Mouse (Mus musculus): ENCODE measurements around the gene Alms1. TPM values are rescaled to one million over a fixed set of nuclear protein-coding genes. Genes with fewer than 3 reads are reported as not detected.

Alms1 gene
- polyA plus RNA-seq (2015; fragmentation: Nextera tagmentation; extraction: Ambion mirVana): 6.2 and 6.6 TPM in 2 replicates

DNA sequence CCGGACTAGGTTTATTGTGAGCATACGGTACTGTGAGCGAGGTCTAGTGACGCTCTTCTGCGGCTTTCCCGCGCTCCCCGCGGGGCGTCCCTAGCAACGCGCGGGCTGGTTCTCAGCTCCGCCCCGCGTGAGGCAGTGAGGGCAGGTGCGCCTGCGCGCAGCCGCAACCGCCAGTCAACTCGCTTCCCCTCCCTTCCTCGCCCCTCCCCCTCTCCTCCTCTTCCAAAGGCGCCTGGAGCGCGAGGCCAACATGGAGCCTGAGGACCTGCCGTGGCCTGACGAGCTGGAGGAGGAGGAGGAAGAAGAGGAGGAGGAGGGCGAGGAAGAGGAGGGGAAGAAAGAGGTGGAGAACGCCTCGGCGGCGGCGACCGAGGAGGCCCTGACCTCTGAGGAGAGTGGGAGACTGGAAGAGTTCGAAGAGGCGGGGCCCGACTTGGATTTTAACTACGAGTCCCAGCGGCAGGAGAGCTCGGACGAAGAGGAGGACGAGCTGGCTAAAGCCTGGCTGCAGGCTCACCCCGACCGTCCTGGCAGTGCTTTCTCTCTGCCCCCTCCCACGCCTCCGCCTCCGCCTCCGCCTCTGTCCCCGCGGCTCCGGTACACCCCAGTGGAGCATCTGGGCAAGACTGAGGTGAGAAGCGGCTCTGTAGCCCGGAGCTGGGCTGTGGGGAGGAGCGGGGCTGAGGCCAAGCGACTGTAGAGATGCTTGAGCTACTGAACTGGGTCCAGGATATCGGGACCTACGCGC lies at the start of gene Alms1:
Alms1 (plus strand) TSS at position 136 of the 748 bp plus-strand sequence.
- Histone ChIP-seq H3K4me1 (peaks cover 21% of the 10 kb centered on the region), H3K9ac (peak within 1 kb of the TSS; percentile 90), H3K9me3 (no peaks in the 10 kb centered on the region), H3K4me2 (replicated peaks) (peak within 1 kb of the TSS; percentile 79), H3K27me3 (no peaks in the 10 kb centered on the region), H3K27ac (peak within 1 kb of the TSS; percentile 86), H3K4me3 (peak within 1 kb of the TSS; percentile 93), H3K36me3 (no peaks in the 10 kb centered on the region)
- peak; percentile 96 for ATAC-seq (ENCODE audit: low FRiP score, low read depth)
- under 1% methylated on average over 53 of the region's 59 CpGs for WGBS

GRCm38 (mm10) chr6:85543351-85544175 lies 43.8 kb upstream of the Alms1 start:
- no peaks in the 10 kb centered on the region for H3K27me3 ChIP-seq
- ATAC-seq (ENCODE audit: low FRiP score, low read depth): no peak
- no peak overlapping the region for H3K4me3 ChIP-seq
- H3K27ac ChIP-seq: no peak overlapping the region
- H3K4me2 ChIP-seq (replicated peaks): no peak overlapping the region
- H3K9ac ChIP-seq: no peak overlapping the region
- H3K36me3 ChIP-seq: no peaks in the 10 kb centered on the region
- 72% methylated on average over 10 of the region's 10 CpGs for WGBS
- no peaks in the 10 kb centered on the region for H3K9me3 ChIP-seq
- no peaks in the 10 kb centered on the region for H3K4me1 ChIP-seq

DNA sequence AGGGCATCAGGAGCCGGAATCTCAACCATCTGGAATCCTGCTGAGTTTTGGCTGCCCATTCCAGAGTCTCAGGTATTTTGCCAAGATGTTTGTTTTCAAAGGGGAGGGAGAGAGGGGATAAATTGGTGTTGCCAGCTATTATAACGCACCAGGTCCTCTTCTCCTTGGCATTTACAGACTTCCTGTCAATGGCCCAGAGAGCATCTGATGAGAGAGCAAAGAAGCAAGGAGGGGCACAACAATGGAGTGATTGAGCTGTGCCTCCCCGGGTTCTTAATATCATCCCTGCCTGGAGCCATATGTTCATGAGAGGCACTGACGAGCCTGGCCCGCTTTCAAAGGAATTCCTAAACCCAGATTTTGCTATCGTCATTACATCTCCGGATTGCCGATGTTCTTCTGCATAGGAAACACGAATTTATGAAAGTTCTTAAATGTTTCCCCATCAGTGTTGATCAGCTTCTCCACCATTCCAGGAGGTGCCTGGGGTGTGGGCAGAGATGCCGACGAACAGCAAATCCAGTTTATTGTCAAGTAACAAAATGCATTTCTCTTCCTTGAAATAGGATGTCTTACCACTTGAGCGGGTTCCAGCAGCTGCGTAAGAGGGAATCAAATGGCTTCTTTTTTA lies 43.0 kb upstream of the Alms1 start:
- no peaks in the 10 kb centered on the region for H3K27me3 ChIP-seq
- no peaks in the 10 kb centered on the region for H3K4me1 ChIP-seq
- no peak overlapping the region for H3K4me3 ChIP-seq
- H3K27ac ChIP-seq: no peak overlapping the region
- no peak for ATAC-seq (ENCODE audit: low FRiP score, low read depth)
- no peak overlapping the region for H3K4me2 ChIP-seq (replicated peaks)
- WGBS: 65% methylated on average over 13 of the region's 13 CpGs
- H3K36me3 ChIP-seq: no peaks in the 10 kb centered on the region
- no peak overlapping the region for H3K9ac ChIP-seq
- H3K9me3 ChIP-seq: no peaks in the 10 kb centered on the region

- 78% methylated on average over 5 of the region's 5 CpGs for WGBS
- Histone ChIP-seq H3K27ac (no peak overlapping the region), H3K9ac (no peak overlapping the region), H3K36me3 (no peaks in the 10 kb centered on the region), H3K27me3 (no peaks in the 10 kb centered on the region), H3K4me3 (no peak overlapping the region), H3K9me3 (no peaks in the 10 kb centered on the region), H3K4me2 (replicated peaks) (no peak overlapping the region), H3K4me1 (no peaks in the 10 kb centered on the region)
- ATAC-seq (ENCODE audit: low FRiP score, low read depth): no peak
Measured at GRCm38 (mm10) chr6:85547642-85548041, 39.7 kb upstream of the Alms1 start.

DNA sequence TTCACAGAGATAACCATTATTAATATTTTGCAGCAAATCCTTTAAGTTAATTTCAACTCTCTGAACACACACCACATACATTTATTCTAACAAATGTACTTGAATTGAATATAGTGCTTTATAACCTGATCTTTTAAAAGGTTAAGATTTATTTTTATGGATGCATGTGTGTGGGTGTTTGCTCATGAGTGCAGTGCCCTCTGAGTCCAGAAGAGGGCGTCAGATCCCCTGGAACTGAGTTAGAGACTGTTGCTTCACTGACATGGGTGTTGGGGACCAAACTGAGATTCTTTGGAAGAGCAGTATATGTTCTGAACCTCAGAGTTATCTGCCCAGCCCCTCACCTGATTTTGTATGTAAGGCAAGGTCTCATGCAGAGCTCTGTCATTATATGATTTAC lies 25.0 kb upstream of the Alms1 start:
- 30% methylated on average over 1 of the region's 1 CpGs for WGBS
- Histone ChIP-seq H3K4me2 (replicated peaks) (no peak overlapping the region), H3K27ac (no peak overlapping the region), H3K4me3 (no peak overlapping the region), H3K9ac (no peak overlapping the region), H3K9me3 (no peaks in the 10 kb centered on the region), H3K36me3 (no peaks in the 10 kb centered on the region), H3K4me1 (no peaks in the 10 kb centered on the region), H3K27me3 (no peaks in the 10 kb centered on the region)
- ATAC-seq (ENCODE audit: low FRiP score, low read depth): no peak

GRCm38 (mm10) chr6:85572816-85573215 lies 14.5 kb upstream of the Alms1 start:
- Histone ChIP-seq H3K9me3 (no peaks in the 10 kb centered on the region), H3K9ac (no peak overlapping the region), H3K4me3 (no peak overlapping the region), H3K27ac (no peak overlapping the region), H3K4me1 (no peaks in the 10 kb centered on the region), H3K4me2 (replicated peaks) (no peak overlapping the region), H3K27me3 (no peaks in the 10 kb centered on the region), H3K36me3 (no peaks in the 10 kb centered on the region)
- ATAC-seq (ENCODE audit: low FRiP score, low read depth): no peak
- WGBS: 86% methylated on average over 5 of the region's 5 CpGs

- Histone ChIP-seq H3K27me3 (no peaks in the 10 kb centered on the region), H3K36me3 (no peaks in the 10 kb centered on the region), H3K4me2 (replicated peaks) (no peak overlapping the region), H3K4me1 (no peaks in the 10 kb centered on the region), H3K4me3 (no peak overlapping the region), H3K9ac (no peak overlapping the region), H3K9me3 (no peaks in the 10 kb centered on the region), H3K27ac (no peak overlapping the region)
- 89% methylated on average over 5 of the region's 5 CpGs for WGBS
- no peak for ATAC-seq (ENCODE audit: low FRiP score, low read depth)
Measured at GRCm38 (mm10) chr6:85581688-85582087, 5.6 kb upstream of the Alms1 start.

DNA sequence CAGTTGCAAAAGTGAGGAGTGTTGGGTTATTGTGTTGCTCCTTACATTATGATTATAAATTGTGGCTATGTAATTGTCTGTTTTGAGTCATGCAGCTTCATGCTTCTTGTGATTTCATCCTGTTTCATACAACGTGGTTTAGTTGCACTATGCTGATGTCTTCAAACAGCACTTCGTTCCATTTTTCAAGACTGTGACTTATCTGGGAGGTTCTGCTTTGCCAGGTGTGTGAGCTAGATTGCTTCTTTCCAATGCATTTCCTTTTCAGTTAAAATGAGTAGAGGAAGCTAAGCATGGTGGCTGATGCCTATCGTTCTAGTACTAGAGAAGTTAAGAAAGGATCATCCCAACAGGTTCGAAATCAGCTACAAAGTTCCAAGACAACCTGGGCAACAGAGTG lies 2.7 kb upstream of the Alms1 start:
- Histone ChIP-seq H3K27ac (no peak overlapping the region), H3K36me3 (no peaks in the 10 kb centered on the region), H3K4me1 (peaks cover 14% of the 10 kb centered on the region), H3K4me3 (no peak overlapping the region), H3K9me3 (no peaks in the 10 kb centered on the region), H3K4me2 (replicated peaks) (no peak overlapping the region), H3K27me3 (no peaks in the 10 kb centered on the region), H3K9ac (no peak overlapping the region)
- no peak for ATAC-seq (ENCODE audit: low FRiP score, low read depth)
- 85% methylated on average over 4 of the region's 4 CpGs for WGBS

GRCm38 (mm10) chr6:85586805-85587367 lies 445 bp upstream of the Alms1 start:
- Histone ChIP-seq H3K27me3 (no peaks in the 10 kb centered on the region), H3K9ac (no peak overlapping the region), H3K36me3 (no peaks in the 10 kb centered on the region), H3K4me2 (replicated peaks) (peak overlapping the region; percentile 79), H3K4me1 (peaks cover 21% of the 10 kb centered on the region), H3K9me3 (no peaks in the 10 kb centered on the region), H3K27ac (no peak overlapping the region), H3K4me3 (peak overlapping the region; percentile 93)
- no peak for ATAC-seq (ENCODE audit: low FRiP score, low read depth)
- WGBS: 32% methylated on average over 9 of the region's 9 CpGs

GRCm38 (mm10) chr6:85588164-85588563 lies 833 bp downstream of the Alms1 start:
- Histone ChIP-seq H3K27ac (peak overlapping the region; percentile 86; the same call in 1 of the 2 replicates), H3K36me3 (no peaks in the 10 kb centered on the region), H3K4me1 (peaks cover 21% of the 10 kb centered on the region), H3K9me3 (no peaks in the 10 kb centered on the region), H3K4me3 (peak overlapping the region; percentile 93), H3K27me3 (no peaks in the 10 kb centered on the region), H3K9ac (peak overlapping the region; percentile 90), H3K4me2 (replicated peaks) (peak overlapping the region; percentile 79)
- ATAC-seq (ENCODE audit: low FRiP score, low read depth): no peak
- WGBS: 0% methylated on average over 10 of the region's 10 CpGs

DNA sequence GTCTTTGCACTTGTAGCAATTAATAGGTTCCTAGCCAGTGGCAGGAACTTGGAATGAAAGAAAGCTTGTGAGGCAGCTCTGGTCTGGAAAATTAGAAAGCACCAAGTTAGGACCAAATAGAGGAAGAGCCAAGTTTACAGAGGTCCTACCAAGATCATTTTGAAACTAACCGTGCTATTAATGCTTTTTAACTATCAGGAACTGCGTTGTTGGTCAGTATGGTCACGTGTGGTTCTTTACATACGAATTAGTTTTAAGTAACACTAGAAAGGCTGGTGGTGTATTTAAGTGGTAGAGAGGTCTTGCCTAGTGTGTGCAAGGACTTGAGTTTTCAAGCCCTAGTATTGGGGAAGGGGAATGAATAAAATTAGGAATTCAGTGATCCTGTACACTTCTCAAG lies 1.2 kb downstream of the Alms1 start:
- Histone ChIP-seq H3K4me2 (replicated peaks) (peak overlapping the region; percentile 79), H3K27ac (no peak overlapping the region), H3K4me3 (peak overlapping the region; percentile 93), H3K27me3 (no peaks in the 10 kb centered on the region), H3K36me3 (no peaks in the 10 kb centered on the region), H3K9ac (peak overlapping the region; percentile 90), H3K9me3 (no peaks in the 10 kb centered on the region), H3K4me1 (peaks cover 21% of the 10 kb centered on the region)
- WGBS: 5% methylated on average over 4 of the region's 4 CpGs
- no peak for ATAC-seq (ENCODE audit: low FRiP score, low read depth)

DNA sequence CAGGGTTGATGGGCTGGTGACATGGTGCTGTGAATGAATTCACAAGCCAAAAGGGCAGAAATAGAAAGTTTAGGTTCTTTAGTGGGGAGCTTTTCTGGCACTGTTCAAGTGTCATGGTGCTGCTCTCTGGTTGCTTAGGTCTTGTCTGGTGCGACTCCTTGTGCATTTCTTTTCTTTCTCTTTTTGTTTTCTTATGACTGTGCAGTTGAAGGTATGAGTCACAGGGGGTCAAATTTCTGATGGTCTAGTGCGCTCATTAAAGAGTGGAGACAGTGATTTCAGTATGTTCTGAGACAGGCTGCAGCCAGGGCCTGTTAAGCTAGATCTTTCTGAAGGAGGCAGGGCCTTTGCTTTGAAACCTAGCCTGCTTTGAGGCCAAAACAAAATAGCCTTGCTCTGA lies 2.8 kb downstream of the Alms1 start:
- H3K9ac ChIP-seq: no peak overlapping the region
- 58% methylated on average over 2 of the region's 2 CpGs for WGBS
- no peaks in the 10 kb centered on the region for H3K27me3 ChIP-seq

More for the DNA sequence above, 2.8 kb downstream of the Alms1 start:
- Histone ChIP-seq H3K4me2 (replicated peaks) (peak overlapping the region; percentile 79), H3K27ac (no peak overlapping the region), H3K4me1 (peaks cover 21% of the 10 kb centered on the region), H3K9me3 (no peaks in the 10 kb centered on the region), H3K4me3 (no peak overlapping the region), H3K36me3 (no peaks in the 10 kb centered on the region; the same call in 1 of the 2 replicates)
- no peak for ATAC-seq (ENCODE audit: low FRiP score, low read depth)

Measured in limb, embryonic 13.5 days (tissue).